Mouse (Mus musculus): ENCODE measurements around the gene Vmn2r10. TPM values are rescaled to one million over a fixed set of nuclear protein-coding genes. Genes with fewer than 3 reads are reported as not detected.

Vmn2r10 gene
- not detected in 2 replicates for polyA plus RNA-seq (2012)

DNA sequence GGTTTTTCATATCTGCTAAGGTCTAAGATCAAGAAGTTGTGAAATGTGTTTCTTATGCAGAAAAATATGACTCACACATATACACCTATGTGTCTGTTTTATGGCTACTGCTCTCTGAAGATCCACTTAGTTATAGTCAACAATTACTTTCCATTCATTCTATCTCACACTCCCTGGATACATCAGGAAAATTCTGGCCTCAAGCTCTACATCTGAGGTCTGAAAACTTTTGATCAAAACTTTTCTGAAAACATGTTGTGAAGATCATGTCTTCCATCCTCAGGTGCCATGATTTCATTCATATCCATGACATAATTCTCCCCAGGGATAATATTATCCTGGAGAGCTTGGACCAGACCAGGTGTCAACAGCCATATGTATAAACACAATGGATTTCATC, at the start of gene Vmn2r10:
Gene Vmn2r10 (minus strand): TSS at position 101 of the 400 bp plus-strand sequence.

Other genes starting within 250 kb of the Vmn2r10 start
- not detected in 2 replicates for gene Rnf212, start 231.5 kb downstream of the Vmn2r10 start, polyA plus RNA-seq (2012)
- not detected in 2 replicates for gene Tmed11, start 211.2 kb downstream of the Vmn2r10 start, polyA plus RNA-seq (2012)
- gene Vmn2r8, start 197.7 kb downstream of the Vmn2r10 start, polyA plus RNA-seq (2012) = not detected in 2 replicates
- gene Vmn2r9, start 153.9 kb downstream of the Vmn2r10 start, polyA plus RNA-seq (2012) = 0.01 TPM in 1 of 2 replicates, not detected in the other
- gene Vmn2r11, start 53.0 kb upstream of the Vmn2r10 start, polyA plus RNA-seq (2012) = not detected in 2 replicates
- gene Vmn2r12, start 91.4 kb upstream of the Vmn2r10 start, polyA plus RNA-seq (2012) = not detected in 2 replicates
- gene Vmn2r13, start 185.7 kb upstream of the Vmn2r10 start, polyA plus RNA-seq (2012) = 0.01 TPM in 1 of 2 replicates, not detected in the other
- gene Vmn2r14, start 218.2 kb upstream of the Vmn2r10 start, polyA plus RNA-seq (2012) = not detected in 2 replicates

Measured in megakaryocyte-erythroid progenitor cell, adult 5 weeks (primary cell).